Mouse (Mus musculus) hindbrain, embryonic 10.5 days (tissue): ENCODE measurements at regions not wholly inside any gene's neighbourhood (a gene's known extent, or its start where the extent isn't known, plus 50 kb on each side); places are given as distances from the start of the nearest gene placed in this dataset.
"Not testable (repeated sequence)": the region's sequence is repeated elsewhere in the genome, so short reads cannot be mapped to it uniquely, and the experiment has no call there.

Experiments used
- DNase-seq: peaks from one replicate; pipeline ENCODE4 v3.0.0-alpha.2; 2017; ENCODE audit warnings: low spot score
- H3K27ac ChIP-seq: fragments of 300-500 bp; sonication (generic); 2 replicates; pipeline ENCODE4 v1.5.1; 2016; ENCODE audit warnings: mild to moderate bottlenecking, moderate library complexity
- H3K27me3 ChIP-seq: fragments of 300-500 bp; sonication (generic); 2 replicates; pipeline ENCODE4 v1.6.1; 2016; ENCODE audit warnings: mild to moderate bottlenecking; ENCODE audit not compliant: poor library complexity, insufficient read depth, severe bottlenecking
- H3K36me3 ChIP-seq: fragments of 300-500 bp; sonication (generic); 2 replicates; pipeline ENCODE4 v1.6.1; 2016; ENCODE audit warnings: mild to moderate bottlenecking, moderate library complexity
- H3K4me1 ChIP-seq: fragments of 300-500 bp; sonication (generic); replicated peaks from 2 replicates; pipeline ENCODE4 v1.6.1; 2016; ENCODE audit warnings: mild to moderate bottlenecking
- H3K4me3 ChIP-seq: fragments of 300-500 bp; sonication (generic); 2 replicates; pipeline ENCODE4 v1.5.1; 2016; ENCODE audit warnings: mild to moderate bottlenecking, moderate library complexity
- H3K9me3 ChIP-seq: fragments of 300-500 bp; sonication (generic); 2 replicates; pipeline ENCODE4 v1.6.1; 2016; ENCODE audit warnings: mild to moderate bottlenecking, moderate library complexity
- WGBS: fragments of 180-500 bp; shearing (Covaris S2); methylation state at CpG from one replicate; pipeline ENCODE4 v1.1.7; 2016; 5-methylcytosine and 5-hydroxymethylcytosine counted together

- Histone ChIP-seq H3K27ac (no peak overlapping the region), H3K9me3 (no peaks in the 10 kb centered on the region), H3K4me3 (no peak overlapping the region), H3K4me1 (no peaks in the 10 kb centered on the region), H3K27me3 (no peaks in the 10 kb centered on the region), H3K36me3 (no peaks in the 10 kb centered on the region)
- WGBS: 73% methylated on average over 3 of the region's 3 CpGs
- DNase-seq: no peak
Observed at GRCm38 (mm10) chr16:12779079-12779478, 330.4 kb upstream of the Ercc4 start.

DNA sequence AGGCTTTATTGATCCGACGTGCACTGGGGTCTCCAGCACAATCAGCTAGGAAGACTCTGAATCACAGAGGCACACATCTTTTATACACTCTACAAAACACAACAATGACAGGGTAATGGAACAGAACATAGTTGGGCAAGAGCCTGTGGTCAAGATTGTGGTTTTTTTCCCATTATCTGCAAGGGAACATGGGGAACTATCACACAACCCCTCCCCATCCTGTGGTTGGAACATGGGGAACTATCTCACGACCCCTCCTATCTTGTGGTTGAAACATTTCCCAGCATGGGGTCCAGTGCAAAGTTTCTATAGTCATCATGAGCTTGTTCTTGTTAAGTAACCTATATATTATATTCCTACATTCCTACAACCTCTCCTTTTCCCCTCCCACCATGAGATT, 328.8 kb upstream of the Ercc4 start:
- Histone ChIP-seq H3K4me1 (no peaks in the 10 kb centered on the region), H3K9me3 (no peaks in the 10 kb centered on the region), H3K27me3 (no peaks in the 10 kb centered on the region), H3K27ac (no peak overlapping the region), H3K4me3 (no peak overlapping the region), H3K36me3 (no peaks in the 10 kb centered on the region)
- no peak for DNase-seq
- 71% methylated on average over 3 of the region's 3 CpGs for WGBS

- 69% methylated on average over 1 of the region's 1 CpGs for WGBS
- Histone ChIP-seq H3K9me3 (peaks cover 4% of the 10 kb centered on the region; the same call in 1 of the 2 replicates), H3K4me3 (no peak overlapping the region), H3K4me1 (no peaks in the 10 kb centered on the region), H3K27ac (no peak overlapping the region), H3K36me3 (no peaks in the 10 kb centered on the region), H3K27me3 (no peaks in the 10 kb centered on the region)
- DNase-seq: no peak
Observed at GRCm38 (mm10) chr16:12785828-12786227, 323.7 kb upstream of the Ercc4 start.

GRCm38 (mm10) chr16:12798523-12798922, 311.0 kb upstream of the Ercc4 start:
- H3K27me3 ChIP-seq: no peaks in the 10 kb centered on the region
- H3K9me3 ChIP-seq: no peaks in the 10 kb centered on the region
- no peak overlapping the region for H3K4me3 ChIP-seq
- 83% methylated on average over 2 of the region's 2 CpGs for WGBS
- no peak overlapping the region for H3K27ac ChIP-seq
- H3K36me3 ChIP-seq: no peaks in the 10 kb centered on the region
- DNase-seq: no peak
- 0 out of 2 replicates have a peak, but pooled peaks cover 5% of the 10 kb centered on the region for H3K4me1 ChIP-seq

GRCm38 (mm10) chr16:12800181-12800580, 309.3 kb upstream of the Ercc4 start:
- no peak overlapping the region for H3K4me3 ChIP-seq
- no peaks in the 10 kb centered on the region for H3K36me3 ChIP-seq
- no peaks in the 10 kb centered on the region for H3K27me3 ChIP-seq
- 0 out of 2 replicates have a peak, but pooled peaks cover 5% of the 10 kb centered on the region for H3K4me1 ChIP-seq
- H3K27ac ChIP-seq: no peak overlapping the region
- WGBS: 70% methylated on average over 1 of the region's 1 CpGs
- no peaks in the 10 kb centered on the region for H3K9me3 ChIP-seq
- no peak for DNase-seq

DNA sequence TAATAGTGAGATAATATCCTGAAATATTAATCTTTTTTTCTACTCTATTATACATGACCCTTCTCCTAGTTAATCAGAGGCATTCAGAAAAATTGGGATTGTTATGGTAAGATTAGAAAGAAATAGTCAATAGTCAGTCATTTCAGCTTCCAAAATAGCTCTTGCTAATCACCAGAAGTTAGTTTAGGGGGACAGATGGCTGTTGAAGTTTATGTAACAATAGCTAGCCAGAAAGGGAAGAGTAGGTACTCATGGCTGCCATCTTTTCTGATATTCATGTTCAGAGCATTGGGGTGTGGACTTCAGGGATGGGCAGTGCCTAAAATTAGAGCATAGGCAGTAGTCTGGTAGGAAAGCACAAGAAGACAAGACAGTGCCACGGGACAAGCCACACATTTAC, 306.8 kb upstream of the Ercc4 start:
- Histone ChIP-seq H3K9me3 (no peaks in the 10 kb centered on the region), H3K27ac (no peak overlapping the region), H3K4me1 (no peaks in the 10 kb centered on the region), H3K27me3 (no peaks in the 10 kb centered on the region), H3K36me3 (no peaks in the 10 kb centered on the region), H3K4me3 (no peak overlapping the region)
- WGBS: 74% methylated on average over 1 of the region's 1 CpGs
- no peak for DNase-seq

GRCm38 (mm10) chr16:12807351-12807871, 302.1 kb upstream of the Ercc4 start:
- 53% methylated on average over 8 of the region's 8 CpGs for WGBS
- H3K9me3 ChIP-seq: no peaks in the 10 kb centered on the region
- H3K27me3 ChIP-seq: no peaks in the 10 kb centered on the region
- H3K27ac ChIP-seq: no peak overlapping the region
- H3K36me3 ChIP-seq: no peaks in the 10 kb centered on the region
- H3K4me3 ChIP-seq: no peak overlapping the region
- no peak for DNase-seq
- no peaks in the 10 kb centered on the region for H3K4me1 ChIP-seq

DNA sequence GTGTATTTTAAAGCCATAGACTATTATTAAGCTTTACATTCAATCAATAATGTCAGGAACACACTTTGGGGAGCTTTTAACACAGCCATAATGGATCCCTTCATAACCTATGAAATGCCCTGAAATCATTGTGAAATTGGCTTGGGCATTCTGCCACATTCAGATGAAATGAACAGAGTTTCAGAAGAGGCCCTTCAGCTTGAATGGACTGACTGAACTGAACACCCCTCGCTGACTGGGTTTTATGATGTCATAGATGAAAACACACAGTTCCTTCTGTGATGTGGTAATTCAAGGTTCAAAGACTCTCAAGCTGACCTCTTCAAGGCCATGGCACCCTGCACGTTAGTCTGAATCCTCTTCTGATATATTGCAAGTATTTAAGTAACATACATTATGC, 298.4 kb upstream of the Ercc4 start:
- Histone ChIP-seq H3K4me3 (no peak overlapping the region), H3K27me3 (no peaks in the 10 kb centered on the region), H3K36me3 (no peaks in the 10 kb centered on the region), H3K4me1 (no peaks in the 10 kb centered on the region), H3K9me3 (no peaks in the 10 kb centered on the region), H3K27ac (no peak overlapping the region)
- 81% methylated on average over 2 of the region's 2 CpGs for whole genome bisulfite sequencing
- DNase-seq: no peak

GRCm38 (mm10) chr16:12824646-12825045, 284.8 kb upstream of the Ercc4 start:
- 0 out of 2 replicates have a peak, but pooled peaks cover 4% of the 10 kb centered on the region for H3K4me1 ChIP-seq
- WGBS: 85% methylated on average over 6 of the region's 6 CpGs
- no peak overlapping the region for H3K27ac ChIP-seq
- H3K27me3 ChIP-seq: no peaks in the 10 kb centered on the region
- no peak overlapping the region for H3K4me3 ChIP-seq
- no peaks in the 10 kb centered on the region for H3K9me3 ChIP-seq
- no peak for DNase-seq
- H3K36me3 ChIP-seq: no peaks in the 10 kb centered on the region

- Histone ChIP-seq H3K27ac (no peak overlapping the region), H3K4me3 (no peak overlapping the region), H3K9me3 (no peaks in the 10 kb centered on the region), H3K36me3 (no peaks in the 10 kb centered on the region), H3K4me1 (no peaks in the 10 kb centered on the region), H3K27me3 (no peaks in the 10 kb centered on the region)
- DNase-seq: no peak
- 66% methylated on average over 8 of the region's 8 CpGs for WGBS
Observed at GRCm38 (mm10) chr16:12826222-12826621, 283.3 kb upstream of the Ercc4 start.

GRCm38 (mm10) chr16:12831308-12831707, 278.2 kb upstream of the Ercc4 start:
- not testable (repeated sequence) for H3K27ac ChIP-seq, H3K27me3 ChIP-seq, H3K4me3 ChIP-seq, H3K9me3 ChIP-seq, DNase-seq, H3K4me1 ChIP-seq, H3K36me3 ChIP-seq
- WGBS: 56% methylated on average over 1 of the region's 1 CpGs

- no peak overlapping the region for H3K27ac ChIP-seq
- no peak overlapping the region for H3K4me3 ChIP-seq
- no peak for DNase-seq
- no peaks in the 10 kb centered on the region for H3K9me3 ChIP-seq
- H3K36me3 ChIP-seq: no peaks in the 10 kb centered on the region
- H3K27me3 ChIP-seq: no peaks in the 10 kb centered on the region
- WGBS: 93% methylated on average over 1 of the region's 1 CpGs
- H3K4me1 ChIP-seq: no peaks in the 10 kb centered on the region
Observed at GRCm38 (mm10) chr16:12856356-12856755, 253.1 kb upstream of the Ercc4 start.

GRCm38 (mm10) chr16:12859714-12860355, 249.6 kb upstream of the Ercc4 start:
- no peaks in the 10 kb centered on the region for H3K4me1 ChIP-seq
- no peak overlapping the region for H3K4me3 ChIP-seq
- WGBS: 91% methylated on average over 5 of the region's 5 CpGs
- no peaks in the 10 kb centered on the region for H3K27me3 ChIP-seq
- no peaks in the 10 kb centered on the region for H3K9me3 ChIP-seq
- no peak for DNase-seq
- no peaks in the 10 kb centered on the region for H3K36me3 ChIP-seq
- H3K27ac ChIP-seq: no peak overlapping the region

- H3K36me3 ChIP-seq: no peaks in the 10 kb centered on the region
- WGBS: 84% methylated on average over 5 of the region's 5 CpGs
- H3K27me3 ChIP-seq: no peaks in the 10 kb centered on the region
- H3K27ac ChIP-seq: no peak overlapping the region
- H3K9me3 ChIP-seq: no peaks in the 10 kb centered on the region
- H3K4me3 ChIP-seq: no peak overlapping the region
- DNase-seq: no peak
- no peaks in the 10 kb centered on the region for H3K4me1 ChIP-seq
Observed at GRCm38 (mm10) chr16:12862561-12862960, 246.9 kb upstream of the Ercc4 start.
